Comparison of ENCODE assay signal across 31 mouse cellular contexts in genomic region chr3:133144511-133145147, GRCm38 (mm10). TPM values are rescaled to one million over a fixed set of nuclear protein-coding genes. Genes with fewer than 3 reads are reported as not detected.
DNase-seq lines count a peak whose midpoint lies in the region; ATAC-seq and TF ChIP-seq lines count a peak whose summit lies in the region.
"Had no signal": no experiment of that assay in that cellular context is flagged by ENCODE, and none has a peak within 500 bp of the region (broad histone marks: within the 10 kb centered on the region; RNA-seq: fewer than 3 reads in every experiment).

No protein-coding gene starts in this region.

- peaks cover 2% of the 10 kb centered on the region; the same call in 1 of the 2 replicates for H3K4me1 ChIP-seq in cerebellum, adult 2 months (ENCODE audit: control insufficient read depth, insufficient read depth, low read length)
- H3K4me1 ChIP-seq in forebrain, embryonic 16.5 days (replicated peaks; ENCODE audit: control insufficient read depth, insufficient read depth, low read length) = no peaks in the 10 kb centered on the region
- H3K4me1 ChIP-seq in forebrain, embryonic 11.5 days (replicated peaks; ENCODE audit: control insufficient read depth, insufficient read depth, low read length) = no peaks in the 10 kb centered on the region
- no peaks in the 10 kb centered on the region for H3K4me1 ChIP-seq in neural tube, embryonic 11.5 days (ENCODE audit: control insufficient read depth, insufficient read depth, low read length)
- H3K4me1 ChIP-seq: embryonic facial prominence, embryonic 12.5 days; heart, embryonic 12.5 days; kidney, embryonic 15.5 days; limb, embryonic 12.5 days; liver, embryonic 15.5 days; midbrain, embryonic 10.5 days had no signal

- 0 out of 2 replicates have a peak, but pooled peaks have one; percentile 28 for ATAC-seq in forebrain, embryonic 16.5 days
- ATAC-seq in forebrain, embryonic 11.5 days (replicated peaks; ENCODE audit: low FRiP score) = no peak
- peak; percentile 53 for ATAC-seq in neural tube, embryonic 11.5 days (ENCODE audit: insufficient read depth, low FRiP score, low TSS enrichment)
- ATAC-seq: inflammation-experienced regulatory T-cells, adult 6 months; midbrain, embryonic 16.5 days had no signal

- H3K36me3 ChIP-seq in forebrain, embryonic 16.5 days (ENCODE audit: control insufficient read depth, insufficient read depth) = no peaks in the 10 kb centered on the region
- no peaks in the 10 kb centered on the region for H3K36me3 ChIP-seq in forebrain, embryonic 11.5 days (ENCODE audit: control insufficient read depth, insufficient read depth, low read length)
- no peaks in the 10 kb centered on the region for H3K36me3 ChIP-seq in neural tube, embryonic 11.5 days (ENCODE audit: control insufficient read depth, insufficient read depth, low read length)
- H3K36me3 ChIP-seq: embryonic facial prominence, embryonic 12.5 days; G1E; heart, embryonic 12.5 days; kidney, embryonic 15.5 days; limb, embryonic 12.5 days; liver, embryonic 15.5 days; midbrain, embryonic 10.5 days had no signal

- TF ChIP-seq CTCF in cerebellum, adult 2 months (IDR thresholded peaks at IDR 0.05; ENCODE audit: borderline replicate concordance, insufficient read depth, low read depth, low read length) = no peak

- 59% methylated on average over 6 of the region's 6 CpGs for WGBS in cerebellum, adult 2 months
- WGBS in forebrain, embryonic 16.5 days = 76% methylated on average over 6 of the region's 6 CpGs
- WGBS in forebrain, embryonic 11.5 days = 87% methylated on average over 6 of the region's 6 CpGs
- 84% methylated on average over 6 of the region's 6 CpGs for WGBS in neural tube, embryonic 11.5 days

- no peaks in the 10 kb centered on the region for H3K9me3 ChIP-seq in forebrain, embryonic 16.5 days (ENCODE audit: control insufficient read depth, low read length)
- H3K9me3 ChIP-seq in forebrain, embryonic 11.5 days (ENCODE audit: control insufficient read depth, low read length) = no peaks in the 10 kb centered on the region
- no peaks in the 10 kb centered on the region for H3K9me3 ChIP-seq in neural tube, embryonic 11.5 days (ENCODE audit: control insufficient read depth, low read length)
- H3K9me3 ChIP-seq: embryonic facial prominence, embryonic 12.5 days; G1E; heart, embryonic 12.5 days; kidney, embryonic 15.5 days; limb, embryonic 12.5 days; liver, embryonic 15.5 days; midbrain, embryonic 10.5 days had no signal

- H3K4me2 ChIP-seq in forebrain, embryonic 16.5 days (ENCODE audit: low read length) = no peak overlapping the region
- no peak overlapping the region for H3K4me2 ChIP-seq in forebrain, embryonic 11.5 days (ENCODE audit: low read depth, low read length, severe bottlenecking)
- no peak overlapping the region for H3K4me2 ChIP-seq in neural tube, embryonic 11.5 days (ENCODE audit: low read depth)
- H3K4me2 ChIP-seq: embryonic facial prominence, embryonic 12.5 days; heart, embryonic 12.5 days; kidney, embryonic 15.5 days; limb, embryonic 12.5 days; liver, embryonic 15.5 days; lung, embryonic 14.5 days had no signal

- H3K27ac ChIP-seq in cerebellum, adult 2 months (ENCODE audit: insufficient read depth, low read length) = no peak overlapping the region
- no peak overlapping the region for H3K27ac ChIP-seq in forebrain, embryonic 16.5 days (ENCODE audit: low read length)
- H3K27ac ChIP-seq in forebrain, embryonic 11.5 days (ENCODE audit: low read depth, low read length) = no peak overlapping the region
- H3K27ac ChIP-seq in neural tube, embryonic 11.5 days (ENCODE audit: low read depth, low read length) = no peak overlapping the region
- H3K27ac ChIP-seq: embryonic facial prominence, embryonic 12.5 days; heart, adult 2 months; kidney, embryonic 15.5 days; layer of hippocampus, adult 2 months; left cerebral cortex, adult 2 months; limb, embryonic 12.5 days; liver, embryonic 15.5 days; midbrain, embryonic 10.5 days; stomach, postnatal 0 days had no signal

- no peak for TF ChIP-seq POLR2A in cerebellum, adult 2 months (IDR thresholded peaks at IDR 0.05; ENCODE audit: borderline replicate concordance, insufficient read depth, low read length)

- no peak overlapping the region for H3K4me3 ChIP-seq in cerebellum, adult 2 months (replicated peaks; ENCODE audit: insufficient read depth, low read depth, low read length)
- H3K4me3 ChIP-seq in forebrain, embryonic 16.5 days (replicated peaks; ENCODE audit: low read length) = no peak overlapping the region
- no peak overlapping the region for H3K4me3 ChIP-seq in forebrain, embryonic 11.5 days (ENCODE audit: low read depth, low read length)
- H3K4me3 ChIP-seq in neural tube, embryonic 11.5 days (ENCODE audit: low read depth, low read length) = no peak overlapping the region
- H3K4me3 ChIP-seq: embryonic facial prominence, embryonic 12.5 days; heart, adult 2 months; heart, embryonic 12.5 days; kidney, embryonic 15.5 days; layer of hippocampus, adult 2 months; left cerebral cortex, adult 2 months; limb, embryonic 12.5 days; liver, embryonic 15.5 days; midbrain, embryonic 10.5 days; myocyte had no signal

- DNase-seq in cerebellum, adult 2 months = peak; percentile 27 to 73
- no peak for DNase-seq in cerebellum, postnatal 4 days (ENCODE audit: low spot score in 2 of 2)
- DNase-seq in forebrain, embryonic 11.5 days (ENCODE audit: low spot score) = no peak
- DNase-seq in neural tube, embryonic 11.5 days (ENCODE audit: low spot score) = no peak
- DNase-seq in neural tube, embryonic 10.5 days (ENCODE audit: extremely low spot score, low spot score) = no peak
- no peak for DNase-seq in urinary bladder, adult 2 months (ENCODE audit: low spot score)
- DNase-seq: adrenal gland, postnatal 10 days; embryo, embryonic 11 days; heart, adult 2 months; heart, postnatal 4 days; kidney, adult 18-20 months; kidney, postnatal 36 days; lung, embryonic 14.5 days; lung, postnatal 14 days; right cerebral cortex, postnatal 4 days; thymus, adult 18-20 months; thymus, postnatal 25 days had no signal

- H3K27me3 ChIP-seq in cerebellum, adult 2 months (ENCODE audit: control insufficient read depth, insufficient read depth, low read length) = no peaks in the 10 kb centered on the region
- H3K27me3 ChIP-seq in forebrain, embryonic 16.5 days (replicated peaks; ENCODE audit: control insufficient read depth, insufficient read depth, low read length) = no peaks in the 10 kb centered on the region
- no peaks in the 10 kb centered on the region for H3K27me3 ChIP-seq in forebrain, embryonic 11.5 days (ENCODE audit: control insufficient read depth, insufficient read depth, low read length)
- H3K27me3 ChIP-seq in neural tube, embryonic 11.5 days (ENCODE audit: control insufficient read depth, insufficient read depth, low read length) = no peaks in the 10 kb centered on the region
- H3K27me3 ChIP-seq: embryonic facial prominence, embryonic 12.5 days; heart, embryonic 12.5 days; kidney, embryonic 15.5 days; limb, embryonic 12.5 days; liver, embryonic 15.5 days had no signal

- no peak overlapping the region for H3K9ac ChIP-seq in forebrain, embryonic 16.5 days (replicated peaks; ENCODE audit: low read depth, low read length)
- no peak overlapping the region for H3K9ac ChIP-seq in forebrain, embryonic 11.5 days (ENCODE audit: low read length)
- H3K9ac ChIP-seq in neural tube, embryonic 11.5 days (ENCODE audit: low read length) = no peak overlapping the region
- H3K9ac ChIP-seq: embryonic facial prominence, embryonic 12.5 days; heart, embryonic 12.5 days; kidney, embryonic 15.5 days; limb, embryonic 12.5 days; liver, embryonic 15.5 days; lung, embryonic 14.5 days had no signal

RNA-seq across cellular contexts. Expression of gene Gstcd, which starts 52.8 kb away (rescaled TPM):
- polyA plus RNA-seq in cerebellum, adult 2 months (2012; rRNA removed) = 7.3 and 8.2 TPM in 2 replicates
- 4.2 and 4.5 TPM in 2 replicates for polyA plus RNA-seq in forebrain, embryonic 16.5 days (2015; fragmentation: Nextera tagmentation; extraction: Ambion mirVana)
- 13.4 and 13.6 TPM in 2 replicates for polyA plus RNA-seq in forebrain, embryonic 11.5 days (2014; fragmentation: Nextera tagmentation; extraction: Ambion mirVana)
- 9.7 and 11.0 TPM in 2 replicates for polyA plus RNA-seq in neural tube, embryonic 11.5 days (2014; fragmentation: Nextera tagmentation; extraction: Ambion mirVana)
- polyA plus RNA-seq in urinary bladder, adult 2 months (2012; rRNA removed) = 5.0 and 5.7 TPM in 2 replicates

RNA-seq across cellular contexts. Expression of gene Ints12, which starts 53.0 kb away (rescaled TPM):
- 10.4 and 10.9 TPM in 2 replicates for polyA plus RNA-seq in cerebellum, adult 2 months (2012; rRNA removed)
- polyA plus RNA-seq in forebrain, embryonic 16.5 days (2015; fragmentation: Nextera tagmentation; extraction: Ambion mirVana) = 17.0 and 22.9 TPM in 2 replicates
- polyA plus RNA-seq in forebrain, embryonic 11.5 days (2014; fragmentation: Nextera tagmentation; extraction: Ambion mirVana) = 22.4 and 22.9 TPM in 2 replicates
- 23.8 and 24.1 TPM in 2 replicates for polyA plus RNA-seq in neural tube, embryonic 11.5 days (2014; fragmentation: Nextera tagmentation; extraction: Ambion mirVana)
- polyA plus RNA-seq in urinary bladder, adult 2 months (2012; rRNA removed) = 10.8 and 11.1 TPM in 2 replicates

Comparison
In these comparisons a context has a peak if more than half of its experiments do, and no peak if none do; other contexts are left out.
1. DNase-seq: peak in cerebellum, adult 2 months (2 of 2); none in cerebellum, postnatal 4 days (0 of 2), forebrain, embryonic 11.5 days (single experiment), neural tube, embryonic 11.5 days (single experiment), neural tube, embryonic 10.5 days (single experiment) and urinary bladder, adult 2 months (single experiment).